Mouse (Mus musculus) kidney, adult 2 months (tissue): ENCODE measurements around the gene Chrna10.

Source experiments
- CTCF ChIP-seq: fragments of 200-500 bp; conservative IDR thresholded peaks from 2 replicates; pipeline ENCODE4 v1.5.1; 2011; ENCODE audit warnings: low read depth, mild to moderate bottlenecking, control low read depth, low read length, moderate library complexity, mixed read lengths; ENCODE audit not compliant: insufficient read depth, insufficient read length
- POLR2A ChIP-seq: fragments of 200-500 bp; IDR thresholded peaks from one replicate; pipeline ENCODE4 v1.6.1; 2011; ENCODE audit warnings: low read depth, low read length, control low read depth

DNA sequence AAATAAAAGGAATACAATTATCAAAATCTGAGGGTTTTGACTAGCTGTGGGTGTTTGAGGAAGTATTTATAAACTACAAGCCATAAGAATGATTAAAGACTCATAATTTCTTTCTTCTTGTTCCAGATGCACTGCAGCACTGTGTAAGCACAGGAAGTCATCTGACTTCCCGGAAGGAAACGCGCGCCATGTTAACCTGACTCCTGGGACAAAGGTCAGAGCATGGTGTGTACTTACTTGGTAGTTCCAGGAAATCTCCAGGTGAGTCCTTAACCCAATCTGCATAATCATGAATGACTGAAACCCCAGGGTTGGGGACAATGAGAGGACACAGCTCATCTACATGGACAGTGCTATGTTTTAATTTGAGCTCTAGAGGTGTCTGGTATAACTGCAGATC, 15.8 kb upstream of the Chrna10 start:
- TF ChIP-seq CTCF: no peak
- no peak for TF ChIP-seq POLR2A
